Mouse (Mus musculus) MEL (cell line): ENCODE results near the gene Olfr70. TPM values are rescaled to one million over a fixed set of nuclear protein-coding genes. Genes with fewer than 3 reads are reported as not detected.

Experiments used
- DNase-seq: peaks from one replicate; pipeline ENCODE4 v3.0.0; 2011; ENCODE audit warnings: low read depth, low spot score
- H3K27ac ChIP-seq: 2 replicates; pipeline ENCODE4 v1.5.1; 2012; ENCODE audit warnings: low read depth, mild to moderate bottlenecking, control low read depth, low read length, moderate library complexity; ENCODE audit not compliant: control insufficient read depth
- H3K27me3 ChIP-seq, 2 experiments: fragments of 150-350 bp in 1 of 2; sonication (generic) in 1 of 2; 2 replicates each; pipeline ENCODE4 v1.6.1; 2012; ENCODE audit warnings: low read length in 2 of 2, mild to moderate bottlenecking in 2 of 2, improper control_type of control experiment in 1 of 2, moderate library complexity in 1 of 2; ENCODE audit not compliant: insufficient read depth in 2 of 2, control insufficient read depth in 1 of 2
- H3K36me3 ChIP-seq, 2 experiments: 2 replicates each; pipeline ENCODE4 v1.6.1; 2012 to 2014; ENCODE audit warnings: low read length in 2 of 2, improper control_type of control experiment in 1 of 2, inconsistent platforms in 1 of 2, mild to moderate bottlenecking in 1 of 2; ENCODE audit not compliant: insufficient read depth in 2 of 2, control insufficient read depth in 1 of 2
- H3K4me1 ChIP-seq, 2 experiments: fragments of 150-350 bp in 1 of 2; sonication (generic) in 1 of 2; 2 replicates each; pipeline ENCODE4 v1.6.1; 2012; ENCODE audit warnings: low read length in 2 of 2, improper control_type of control experiment in 1 of 2, mild to moderate bottlenecking in 1 of 2; ENCODE audit not compliant: insufficient read depth in 2 of 2, control insufficient read depth in 1 of 2
- H3K4me3 ChIP-seq, 2 experiments: fragments of 150-350 bp in 1 of 2; sonication (generic) in 1 of 2; 2 replicates each; pipeline ENCODE4 v1.5.1; 2012; ENCODE audit warnings: low read depth in 2 of 2, low read length in 2 of 2, mild to moderate bottlenecking in 2 of 2, moderate library complexity in 2 of 2, control low read depth in 1 of 2, improper control_type of control experiment in 1 of 2; ENCODE audit not compliant: control insufficient read depth in 1 of 2, insufficient read depth in 1 of 2
- H3K79me2 ChIP-seq: 2 replicates; pipeline ENCODE4 v1.6.1; 2012; ENCODE audit warnings: mild to moderate bottlenecking, low read length, moderate library complexity; ENCODE audit not compliant: control insufficient read depth, poor library complexity, insufficient read depth
- H3K9ac ChIP-seq: 2 replicates; pipeline ENCODE4 v1.6.1; 2012; ENCODE audit warnings: low read depth, mild to moderate bottlenecking, control low read depth, low read length, moderate library complexity; ENCODE audit not compliant: control insufficient read depth, poor library complexity, severe bottlenecking
- H3K9me3 ChIP-seq: fragments of 150-350 bp; sonication (generic); replicated peaks from 2 replicates; pipeline ENCODE4 v1.6.1; 2012; ENCODE audit warnings: mild to moderate bottlenecking, low read length, improper control_type of control experiment, moderate library complexity; ENCODE audit not compliant: insufficient read depth
- CHD1 ChIP-seq: IDR thresholded peaks from 2 replicates; pipeline ENCODE4 v1.6.1; 2012; ENCODE audit warnings: low read depth, mild to moderate bottlenecking, inconsistent platforms, low read length, improper control_type of control experiment
- ELF1 ChIP-seq: IDR thresholded peaks from 2 replicates; pipeline ENCODE4 v1.6.1; 2014; ENCODE audit warnings: low read depth, mild to moderate bottlenecking, inconsistent platforms, low read length, improper control_type of control experiment, moderate library complexity
- JUND ChIP-seq: IDR thresholded peaks from 2 replicates; pipeline ENCODE4 v1.6.1; 2011; ENCODE audit warnings: low read depth, mild to moderate bottlenecking, improper control_type of control experiment, low read length
- MAFK ChIP-seq: IDR thresholded peaks from 2 replicates; pipeline ENCODE4 v1.6.1; 2011; ENCODE audit warnings: low read depth, mild to moderate bottlenecking, low read length, improper control_type of control experiment, borderline replicate concordance
- MAX ChIP-seq: IDR thresholded peaks from 2 replicates; pipeline ENCODE4 v1.6.1; 2011; ENCODE audit warnings: low read length, improper control_type of control experiment
- POLR2AphosphoS2 ChIP-seq: IDR thresholded peaks from 2 replicates; pipeline ENCODE4 v1.6.1; 2011; ENCODE audit warnings: low read length, improper control_type of control experiment
- POLR2AphosphoS5 ChIP-seq: IDR thresholded peaks from 2 replicates; pipeline ENCODE4 v1.6.1; 2012; ENCODE audit warnings: low read depth, borderline replicate concordance, mild to moderate bottlenecking, inconsistent platforms, low read length, moderate library complexity, mixed read lengths
- TBP ChIP-seq: IDR thresholded peaks from 2 replicates; pipeline ENCODE4 v1.8.0; 2011; ENCODE audit warnings: low read depth, low read length, improper control_type of control experiment
- TCF12 ChIP-seq: IDR thresholded peaks from 2 replicates; pipeline ENCODE4 v1.6.1; 2014; ENCODE audit warnings: low read depth, mild to moderate bottlenecking, inconsistent platforms, low read length, improper control_type of control experiment, moderate library complexity
- USF1 ChIP-seq: IDR thresholded peaks from 2 replicates; pipeline ENCODE4 v1.6.1; 2014; ENCODE audit warnings: low read depth, mild to moderate bottlenecking, inconsistent platforms, low read length, improper control_type of control experiment, moderate library complexity
- ZKSCAN1 ChIP-seq: IDR thresholded peaks from 2 replicates; pipeline ENCODE4 v1.6.1; 2012; ENCODE audit warnings: low read depth, mild to moderate bottlenecking, inconsistent platforms, low read length, improper control_type of control experiment, moderate library complexity
- polyA plus RNA-seq, 2 experiments: library from polyadenylated mRNA; stranded (reverse) in 1 of 2; unstranded in 1 of 2; fragments of >175 nt in 1 of 2; fragments of >200 nt in 1 of 2; gene quantifications; 2 replicates each; pipeline versions ENCODE4 v1.2.1 to v1.2.4; 2012; ENCODE audit warnings: low replicate concordance in 2 of 2, low read depth in 1 of 2; ENCODE audit not compliant: insufficient read length in 2 of 2, insufficient read depth in 1 of 2, missing spikeins in 1 of 2
- total RNA-seq: library from RNA; depleted of rRNA; stranded (reverse); fragments of 300-350 nt; gene quantifications from 2 replicates; pipeline ENCODE4 v1.2.3, GENCODE M21; 2012

Gene Olfr70
- total and polyA plus RNA-seq, 3 experiments: not detected

- no peaks in the 10 kb centered on the region for H3K9me3 ChIP-seq
- no peaks in the 10 kb centered on the region for H3K27me3 ChIP-seq
- H3K36me3 ChIP-seq: peaks cover 0 to 18% of the 10 kb centered on the region in 2 experiments; a peak in 2 of 4 replicates
- no peak for DNase-seq
- no peak overlapping the region for H3K4me3 ChIP-seq
- no peak overlapping the region for H3K27ac ChIP-seq
- peaks cover 4 to 19% of the 10 kb centered on the region in 2 experiments for H3K4me1 ChIP-seq
- TF ChIP-seq ZKSCAN1 (no peak), TCF12 (no peak)
- H3K9ac ChIP-seq: no peak overlapping the region
- H3K79me2 ChIP-seq: no peaks in the 10 kb centered on the region
Observed at GRCm38 (mm10) chr4:43690021-43690420, 10.6 kb downstream of the Olfr70 start.

- Histone ChIP-seq H3K36me3 (no peaks in the 10 kb centered on the region), H3K79me2 (no peaks in the 10 kb centered on the region), H3K9me3 (no peaks in the 10 kb centered on the region), H3K27me3 (no peaks in the 10 kb centered on the region), H3K4me3 (no peak overlapping the region), H3K27ac (no peak overlapping the region), H3K4me1 (no peaks in the 10 kb centered on the region), H3K9ac (no peak overlapping the region)
- DNase-seq: no peak
- TF ChIP-seq ELF1 (no peak), POLR2AphosphoS2 (no peak), MAX (no peak), JUND (no peak), MAFK (no peak), POLR2AphosphoS5 (no peak), TBP (no peak), CHD1 (no peak)
- TF ChIP-seq, all 39 proteins: peak for 0
Observed at GRCm38 (mm10) chr4:43679416-43680043, 21.1 kb downstream of the Olfr70 start.

- H3K27ac ChIP-seq: no peak overlapping the region
- no peak overlapping the region for H3K4me3 ChIP-seq
- DNase-seq: no peak
- H3K4me1 ChIP-seq: no peaks in the 10 kb centered on the region
- no peaks in the 10 kb centered on the region for H3K27me3 ChIP-seq
- H3K36me3 ChIP-seq: no peaks in the 10 kb centered on the region
- H3K79me2 ChIP-seq: no peaks in the 10 kb centered on the region
- TF ChIP-seq POLR2AphosphoS2 (no peak), USF1 (no peak)
- no peaks in the 10 kb centered on the region for H3K9me3 ChIP-seq
- no peak overlapping the region for H3K9ac ChIP-seq
Observed at GRCm38 (mm10) chr4:43678541-43678940, 22.1 kb downstream of the Olfr70 start.
